Mouse (Mus musculus) MEL (cell line): Measurements from ENCODE around the gene Gltp. TPM values are rescaled to one million over a fixed set of nuclear protein-coding genes. Genes with fewer than 3 reads are reported as not detected.
A peak's percentile ranks its signal among the peaks of the same experiment; 100 is the strongest.

Source experiments
- DNase-seq: peaks from one replicate; pipeline ENCODE4 v3.0.0; 2011; ENCODE audit warnings: low read depth, low spot score
- H3K27ac ChIP-seq: 2 replicates; pipeline ENCODE4 v1.5.1; 2012; ENCODE audit warnings: low read depth, mild to moderate bottlenecking, control low read depth, low read length, moderate library complexity; ENCODE audit not compliant: control insufficient read depth
- H3K27me3 ChIP-seq, 2 experiments: fragments of 150-350 bp in 1 of 2; sonication (generic) in 1 of 2; 2 replicates each; pipeline ENCODE4 v1.6.1; 2012; ENCODE audit warnings: low read length in 2 of 2, mild to moderate bottlenecking in 2 of 2, improper control_type of control experiment in 1 of 2, moderate library complexity in 1 of 2; ENCODE audit not compliant: insufficient read depth in 2 of 2, control insufficient read depth in 1 of 2
- H3K36me3 ChIP-seq, 2 experiments: 2 replicates each; pipeline ENCODE4 v1.6.1; 2012 to 2014; ENCODE audit warnings: low read length in 2 of 2, improper control_type of control experiment in 1 of 2, inconsistent platforms in 1 of 2, mild to moderate bottlenecking in 1 of 2; ENCODE audit not compliant: insufficient read depth in 2 of 2, control insufficient read depth in 1 of 2
- H3K4me1 ChIP-seq, 2 experiments: fragments of 150-350 bp in 1 of 2; sonication (generic) in 1 of 2; 2 replicates each; pipeline ENCODE4 v1.6.1; 2012; ENCODE audit warnings: low read length in 2 of 2, improper control_type of control experiment in 1 of 2, mild to moderate bottlenecking in 1 of 2; ENCODE audit not compliant: insufficient read depth in 2 of 2, control insufficient read depth in 1 of 2
- H3K4me3 ChIP-seq, 2 experiments: fragments of 150-350 bp in 1 of 2; sonication (generic) in 1 of 2; 2 replicates each; pipeline ENCODE4 v1.5.1; 2012; ENCODE audit warnings: low read depth in 2 of 2, low read length in 2 of 2, mild to moderate bottlenecking in 2 of 2, moderate library complexity in 2 of 2, control low read depth in 1 of 2, improper control_type of control experiment in 1 of 2; ENCODE audit not compliant: control insufficient read depth in 1 of 2, insufficient read depth in 1 of 2
- H3K79me2 ChIP-seq: 2 replicates; pipeline ENCODE4 v1.6.1; 2012; ENCODE audit warnings: mild to moderate bottlenecking, low read length, moderate library complexity; ENCODE audit not compliant: control insufficient read depth, poor library complexity, insufficient read depth
- H3K9ac ChIP-seq: 2 replicates; pipeline ENCODE4 v1.6.1; 2012; ENCODE audit warnings: low read depth, mild to moderate bottlenecking, control low read depth, low read length, moderate library complexity; ENCODE audit not compliant: control insufficient read depth, poor library complexity, severe bottlenecking
- H3K9me3 ChIP-seq: fragments of 150-350 bp; sonication (generic); replicated peaks from 2 replicates; pipeline ENCODE4 v1.6.1; 2012; ENCODE audit warnings: mild to moderate bottlenecking, low read length, improper control_type of control experiment, moderate library complexity; ENCODE audit not compliant: insufficient read depth
- BHLHE40 ChIP-seq: IDR thresholded peaks from 2 replicates; pipeline ENCODE4 v1.6.1; 2012; ENCODE audit warnings: low read depth, mild to moderate bottlenecking, inconsistent platforms, low read length, improper control_type of control experiment, borderline replicate concordance
- CHD2 ChIP-seq: IDR thresholded peaks from 2 replicates; pipeline ENCODE4 v1.6.1; 2011; ENCODE audit warnings: low read length, improper control_type of control experiment
- E2F4 ChIP-seq: IDR thresholded peaks from 2 replicates; pipeline ENCODE4 v1.6.1; 2011; ENCODE audit warnings: low read depth, low read length, improper control_type of control experiment, borderline replicate concordance
- ELF1 ChIP-seq: IDR thresholded peaks from 2 replicates; pipeline ENCODE4 v1.6.1; 2014; ENCODE audit warnings: low read depth, mild to moderate bottlenecking, inconsistent platforms, low read length, improper control_type of control experiment, moderate library complexity
- ETS1 ChIP-seq: IDR thresholded peaks from 2 replicates; pipeline ENCODE4 v1.6.1; 2012; ENCODE audit warnings: low read depth, mild to moderate bottlenecking, inconsistent platforms, low read length, improper control_type of control experiment, moderate library complexity
- GABPA ChIP-seq: IDR thresholded peaks from 2 replicates; pipeline ENCODE4 v1.6.1; 2012; ENCODE audit warnings: low read depth, mild to moderate bottlenecking, inconsistent platforms, low read length, improper control_type of control experiment, moderate library complexity
- GATA1 ChIP-seq: IDR thresholded peaks from 2 replicates; pipeline ENCODE4 v1.6.1; 2011; ENCODE audit warnings: low read depth, low read length, improper control_type of control experiment
- HCFC1 ChIP-seq: IDR thresholded peaks from 2 replicates; pipeline ENCODE4 v1.6.1; 2012; ENCODE audit warnings: low read depth, mild to moderate bottlenecking, inconsistent platforms, low read length, improper control_type of control experiment, moderate library complexity
- JUND ChIP-seq: IDR thresholded peaks from 2 replicates; pipeline ENCODE4 v1.6.1; 2011; ENCODE audit warnings: low read depth, mild to moderate bottlenecking, improper control_type of control experiment, low read length
- KAT2A ChIP-seq: conservative IDR thresholded peaks from 2 replicates; pipeline ENCODE4 v1.6.1; 2012; ENCODE audit warnings: low read depth, low read length, improper control_type of control experiment, inconsistent platforms
- MAZ ChIP-seq: IDR thresholded peaks from 2 replicates; pipeline ENCODE4 v1.6.1; 2012; ENCODE audit warnings: low read depth, mild to moderate bottlenecking, inconsistent platforms, low read length, improper control_type of control experiment
- MEF2A ChIP-seq: IDR thresholded peaks from 2 replicates; pipeline ENCODE4 v1.6.1; 2014; ENCODE audit warnings: low read depth, mild to moderate bottlenecking, inconsistent platforms, low read length, improper control_type of control experiment; ENCODE audit not compliant: poor library complexity, insufficient replicate concordance, severe bottlenecking; ENCODE audit errors: extremely low read depth
- MXI1 ChIP-seq: IDR thresholded peaks from 2 replicates; pipeline ENCODE4 v1.6.1; 2011; ENCODE audit warnings: mild to moderate bottlenecking, low read depth, low read length, improper control_type of control experiment
- MYB ChIP-seq: IDR thresholded peaks from 2 replicates; pipeline ENCODE4 v1.6.1; 2011; ENCODE audit warnings: mild to moderate bottlenecking, low read depth, low read length, improper control_type of control experiment
- MYC ChIP-seq: IDR thresholded peaks from 2 replicates; pipeline ENCODE4 v1.6.1; 2011; ENCODE audit warnings: low read depth, mild to moderate bottlenecking, low read length, improper control_type of control experiment, moderate library complexity
- POLR2A ChIP-seq, 2 experiments: IDR thresholded peaks; 2 replicates each; pipeline ENCODE4 v1.6.1; 2011 to 2012; ENCODE audit warnings: low read length in 2 of 2, mild to moderate bottlenecking in 2 of 2, control low read depth in 1 of 2, improper control_type of control experiment in 1 of 2, low read depth in 1 of 2, moderate library complexity in 1 of 2; ENCODE audit not compliant: control insufficient read depth in 1 of 2, insufficient read depth in 1 of 2, poor library complexity in 1 of 2
- POLR2AphosphoS5 ChIP-seq: IDR thresholded peaks from 2 replicates; pipeline ENCODE4 v1.6.1; 2012; ENCODE audit warnings: low read depth, borderline replicate concordance, mild to moderate bottlenecking, inconsistent platforms, low read length, moderate library complexity, mixed read lengths
- RCOR1 ChIP-seq: IDR thresholded peaks from 2 replicates; pipeline ENCODE4 v1.6.1; 2012; ENCODE audit warnings: low read depth, mild to moderate bottlenecking, inconsistent platforms, low read length, improper control_type of control experiment
- SIN3A ChIP-seq: IDR thresholded peaks from 2 replicates; pipeline ENCODE4 v1.6.1; 2012; ENCODE audit warnings: low read length, improper control_type of control experiment, inconsistent platforms
- TBP ChIP-seq: IDR thresholded peaks from 2 replicates; pipeline ENCODE4 v1.8.0; 2011; ENCODE audit warnings: low read depth, low read length, improper control_type of control experiment
- UBTF ChIP-seq: IDR thresholded peaks from 2 replicates; pipeline ENCODE4 v1.6.1; 2012; ENCODE audit warnings: low read depth, mild to moderate bottlenecking, inconsistent platforms, low read length, improper control_type of control experiment, moderate library complexity, borderline replicate concordance; ENCODE audit not compliant: insufficient read depth
- USF2 ChIP-seq, 2 experiments: IDR thresholded peaks; 2 replicates each; pipeline ENCODE4 v1.6.1; 2011 to 2012; ENCODE audit warnings: improper control_type of control experiment in 2 of 2, low read length in 2 of 2, borderline replicate concordance in 1 of 2, inconsistent platforms in 1 of 2, low read depth in 1 of 2, mild to moderate bottlenecking in 1 of 2; ENCODE audit not compliant: insufficient read depth in 1 of 2
- ZC3H11A ChIP-seq: IDR thresholded peaks from 2 replicates; pipeline ENCODE4 v1.6.1; 2012; ENCODE audit warnings: low read depth, mild to moderate bottlenecking, inconsistent platforms, low read length, improper control_type of control experiment
- ZKSCAN1 ChIP-seq: IDR thresholded peaks from 2 replicates; pipeline ENCODE4 v1.6.1; 2012; ENCODE audit warnings: low read depth, mild to moderate bottlenecking, inconsistent platforms, low read length, improper control_type of control experiment, moderate library complexity
- ZMIZ1 ChIP-seq: IDR thresholded peaks from 2 replicates; pipeline ENCODE4 v1.6.1; 2012; ENCODE audit warnings: low read depth, mild to moderate bottlenecking, inconsistent platforms, low read length, improper control_type of control experiment, moderate library complexity
- ZNF384 ChIP-seq: IDR thresholded peaks from 2 replicates; pipeline ENCODE4 v1.6.1; 2012; ENCODE audit warnings: low read depth, mild to moderate bottlenecking, inconsistent platforms, low read length, improper control_type of control experiment
- polyA plus RNA-seq, 2 experiments: library from polyadenylated mRNA; stranded (reverse) in 1 of 2; unstranded in 1 of 2; fragments of >175 nt in 1 of 2; fragments of >200 nt in 1 of 2; gene quantifications; 2 replicates each; pipeline versions ENCODE4 v1.2.1 to v1.2.4; 2012; ENCODE audit warnings: low replicate concordance in 2 of 2, low read depth in 1 of 2; ENCODE audit not compliant: insufficient read length in 2 of 2, insufficient read depth in 1 of 2, missing spikeins in 1 of 2
- total RNA-seq: library from RNA; depleted of rRNA; stranded (reverse); fragments of 300-350 nt; gene quantifications from 2 replicates; pipeline ENCODE4 v1.2.3, GENCODE M21; 2012

Gene Gltp
- total and polyA plus RNA-seq, 3 experiments = 18.8 to 211 (median 67.2) TPM

GRCm38 (mm10) chr5:114702403-114703392, 11.9 kb upstream of the Gltp start (continued):
- TF ChIP-seq ELF1 (no peak), HCFC1 (no peak), UBTF (no peak), POLR2AphosphoS5 (no peak), ZKSCAN1 (no peak), MYC (0 out of 2 replicates have a peak, but pooled peaks have one; percentile 27), MAZ (no peak), USF2 (IDR thresholded peaks at IDR 0.05; ENCODE audit: borderline replicate concordance in 1 of 2, insufficient read depth in 1 of 2, low read depth in 1 of 2, low read length in 2 of 2) (no peak), POLR2A (IDR thresholded peaks at IDR 0.05; ENCODE audit: control insufficient read depth in 1 of 2, insufficient read depth in 1 of 2, low read depth in 1 of 2, low read length in 2 of 2, poor library complexity in 1 of 2) (no peak), RCOR1 (no peak), ZMIZ1 (no peak)
- TF ChIP-seq, all 39 proteins: peak for 10

- peak overlapping the region; percentile 6 to 31; a peak in 3 of 4 replicates for H3K4me3 ChIP-seq
- peak overlapping the region; percentile 30 for H3K27ac ChIP-seq
Observed at GRCm38 (mm10) chr5:114699015-114699414, 8.2 kb upstream of the Gltp start.

More at GRCm38 (mm10) chr5:114699015-114699414, 8.2 kb upstream of the Gltp start:
- Histone ChIP-seq H3K4me1 (peaks cover 0 to 10% of the 10 kb centered on the region in 2 experiments; a peak in 1 of 4 replicates), H3K27me3 (no peaks in the 10 kb centered on the region), H3K9me3 (no peaks in the 10 kb centered on the region), H3K9ac (peak overlapping the region; percentile 51), H3K36me3 (peaks cover 0 to 8% of the 10 kb centered on the region in 2 experiments; a peak in 2 of 4 replicates), H3K79me2 (no peaks in the 10 kb centered on the region)
- DNase-seq = peak; percentile 40
- TF ChIP-seq MEF2A = no peak
- no peak for TF ChIP-seq TBP
- TF ChIP-seq HCFC1 = no peak
- no peak for TF ChIP-seq ETS1
- no peak for TF ChIP-seq SIN3A
- TF ChIP-seq MAZ = no peak
- no peak for TF ChIP-seq E2F4
- no peak for TF ChIP-seq GATA1
- no peak for TF ChIP-seq JUND
- no peak for TF ChIP-seq BHLHE40
- no peak for TF ChIP-seq ZMIZ1
- no peak for TF ChIP-seq GABPA
- no peak for TF ChIP-seq MYB
- no peak for TF ChIP-seq KAT2A
- no peak for TF ChIP-seq UBTF
- TF ChIP-seq CHD2 = no peak
- no peak for TF ChIP-seq MXI1
- no peak for TF ChIP-seq POLR2A (IDR thresholded peaks at IDR 0.05; ENCODE audit: control insufficient read depth in 1 of 2, insufficient read depth in 1 of 2, low read depth in 1 of 2, low read length in 2 of 2, poor library complexity in 1 of 2)
- no peak for TF ChIP-seq ZC3H11A
- no peak for TF ChIP-seq ZNF384
